Mouse (Mus musculus) hindbrain, embryonic 16.5 days (tissue): ENCODE data around the gene Grk6. TPM values are rescaled to one million over a fixed set of nuclear protein-coding genes. Genes with fewer than 3 reads are reported as not detected.
A peak's percentile ranks its signal among the peaks of the same experiment; 100 is the strongest.

Source experiments
- ATAC-seq: fragments of 200-750 bp; cut with Nextera tagmentation; 2 replicates; pipeline ENCODE4 v1.8.0; 2017; ENCODE audit warnings: moderate TSS enrichment, moderate library complexity
- H3K27ac ChIP-seq: fragments of 300-500 bp; sonication (generic); 2 replicates; pipeline ENCODE4 v1.5.1; 2014; ENCODE audit warnings: low read depth, mild to moderate bottlenecking, control low read depth, low read length, moderate library complexity
- H3K27me3 ChIP-seq: fragments of 300-500 bp; sonication (generic); replicated peaks from 2 replicates; pipeline ENCODE4 v1.6.1; 2014; ENCODE audit warnings: low read length; ENCODE audit not compliant: control insufficient read depth, insufficient read depth
- H3K36me3 ChIP-seq: fragments of 300-500 bp; sonication (generic); 2 replicates; pipeline ENCODE4 v1.6.1; 2014; ENCODE audit warnings: mild to moderate bottlenecking, low read length, moderate library complexity, mixed read lengths; ENCODE audit not compliant: control insufficient read depth, insufficient read depth
- H3K4me1 ChIP-seq: fragments of 300-500 bp; sonication (generic); 2 replicates; pipeline ENCODE4 v1.6.1; 2014; ENCODE audit warnings: low read depth, low read length; ENCODE audit not compliant: control insufficient read depth, insufficient read depth
- H3K4me2 ChIP-seq: fragments of 300-500 bp; sonication (generic); 2 replicates; pipeline ENCODE4 v1.6.1; 2014; ENCODE audit warnings: mild to moderate bottlenecking, low read length, control low read depth, moderate library complexity
- H3K4me3 ChIP-seq: fragments of 300-500 bp; sonication (generic); 2 replicates; pipeline ENCODE4 v1.5.1; 2014; ENCODE audit warnings: mild to moderate bottlenecking, low read length, control low read depth, moderate library complexity
- H3K9ac ChIP-seq: fragments of 300-500 bp; sonication (generic); 2 replicates; pipeline ENCODE4 v1.6.1; 2014; ENCODE audit warnings: low read depth, mild to moderate bottlenecking, control low read depth, low read length, moderate library complexity
- H3K9me3 ChIP-seq: fragments of 300-500 bp; sonication (generic); 2 replicates; pipeline ENCODE4 v1.6.1; 2014; ENCODE audit warnings: mild to moderate bottlenecking, low read length, moderate library complexity; ENCODE audit not compliant: control insufficient read depth
- WGBS: fragments of 180-500 bp; shearing (Covaris S2); extraction: QIAGEN DNeasy Blood & Tissue Kit; methylation state at CpG from one replicate; pipeline ENCODE4 v1.1.7; 2014; 5-methylcytosine and 5-hydroxymethylcytosine counted together
- polyA plus RNA-seq: library from polyadenylated mRNA; unstranded; fragments of >200 nt; fragmentation: Nextera tagmentation; extraction: Ambion mirVana; gene quantifications from 2 replicates; pipeline ENCODE4 v1.2.1, GENCODE M21; 2015

The Grk6 gene
- polyA plus RNA-seq, 1 experiment from 2014 or later: 15.8 TPM

- peak overlapping the region; percentile 99 for H3K4me2 ChIP-seq
- no peaks in the 10 kb centered on the region for H3K27me3 ChIP-seq
- ATAC-seq: peak; percentile 32; the same call in 1 of the 2 replicates
- H3K27ac ChIP-seq: peak overlapping the region; percentile 84
- H3K9me3 ChIP-seq: no peaks in the 10 kb centered on the region
- peaks cover 91% of the 10 kb centered on the region for H3K4me1 ChIP-seq
- H3K36me3 ChIP-seq: peaks cover 12% of the 10 kb centered on the region
- H3K4me3 ChIP-seq: no peak overlapping the region
- 29% methylated on average over 9 of the region's 9 CpGs for WGBS
- peak overlapping the region; percentile 82 for H3K9ac ChIP-seq
Observed at GRCm38 (mm10) chr13:55470372-55470771, 25.5 kb downstream of the Grk6 start.

GRCm38 (mm10) chr13:55471156-55471818 lies 26.4 kb downstream of the Grk6 start:
- 2% methylated on average over 41 of the region's 54 CpGs for WGBS
- peaks cover 86% of the 10 kb centered on the region for H3K4me1 ChIP-seq
- H3K36me3 ChIP-seq: peaks cover 21% of the 10 kb centered on the region
- peak overlapping the region; percentile 57 for H3K4me3 ChIP-seq
- H3K9me3 ChIP-seq: no peaks in the 10 kb centered on the region
- H3K27ac ChIP-seq: peak overlapping the region; percentile 84
- H3K4me2 ChIP-seq: peak overlapping the region; percentile 99
- H3K27me3 ChIP-seq: no peaks in the 10 kb centered on the region
- peak; percentile 63 for ATAC-seq
- H3K9ac ChIP-seq: peak overlapping the region; percentile 82

- Histone ChIP-seq H3K4me2 (peak overlapping the region; percentile 99), H3K4me3 (peak overlapping the region; percentile 57), H3K4me1 (peaks cover 81% of the 10 kb centered on the region), H3K9ac (peak overlapping the region; percentile 82), H3K27me3 (no peaks in the 10 kb centered on the region), H3K9me3 (no peaks in the 10 kb centered on the region), H3K27ac (peak overlapping the region; percentile 84), H3K36me3 (peaks cover 24% of the 10 kb centered on the region)
- ATAC-seq: peak; percentile 18
- 0% methylated on average over 15 of the region's 31 CpGs for WGBS
Observed at GRCm38 (mm10) chr13:55471819-55472131, 26.9 kb downstream of the Grk6 start.

GRCm38 (mm10) chr13:55472132-55473022 lies 27.5 kb downstream of the Grk6 start:
- Histone ChIP-seq H3K36me3 (peaks cover 30% of the 10 kb centered on the region), H3K4me1 (peaks cover 75% of the 10 kb centered on the region), H3K27me3 (no peaks in the 10 kb centered on the region), H3K4me3 (peak overlapping the region; percentile 57), H3K9me3 (no peaks in the 10 kb centered on the region), H3K9ac (peak overlapping the region; percentile 82), H3K27ac (peak overlapping the region; percentile 84), H3K4me2 (peak overlapping the region; percentile 99)
- WGBS: under 1% methylated on average over 69 of the region's 103 CpGs
- ATAC-seq: peak; percentile 43

- 18% methylated on average over 18 of the region's 18 CpGs for WGBS
- Histone ChIP-seq H3K36me3 (peaks cover 36% of the 10 kb centered on the region), H3K9ac (peak overlapping the region; percentile 82), H3K27me3 (no peaks in the 10 kb centered on the region), H3K9me3 (no peaks in the 10 kb centered on the region), H3K4me2 (peak overlapping the region; percentile 99), H3K27ac (peak overlapping the region; percentile 84), H3K4me1 (peaks cover 66% of the 10 kb centered on the region), H3K4me3 (peak overlapping the region; percentile 57)
- ATAC-seq: no peak
Observed at GRCm38 (mm10) chr13:55473076-55473831, 28.4 kb downstream of the Grk6 start.

- no peak overlapping the region for H3K4me3 ChIP-seq
- peak overlapping the region; percentile 60; the same call in 1 of the 2 replicates for H3K27ac ChIP-seq
- H3K27me3 ChIP-seq: no peaks in the 10 kb centered on the region
- ATAC-seq: no peak
- H3K4me1 ChIP-seq: peaks cover 62% of the 10 kb centered on the region
- no peaks in the 10 kb centered on the region for H3K9me3 ChIP-seq
- WGBS: 39% methylated on average over 10 of the region's 11 CpGs
- peaks cover 38% of the 10 kb centered on the region for H3K36me3 ChIP-seq
- H3K4me2 ChIP-seq: no peak overlapping the region
- H3K9ac ChIP-seq: peak overlapping the region; percentile 47; the same call in 1 of the 2 replicates
Observed at GRCm38 (mm10) chr13:55473961-55474360, 29.1 kb downstream of the Grk6 start.

- Histone ChIP-seq H3K36me3 (peaks cover 45% of the 10 kb centered on the region), H3K27ac (peak overlapping the region; percentile 58)
- WGBS: 17% methylated on average over 5 of the region's 5 CpGs
Observed at GRCm38 (mm10) chr13:55474621-55475069, 29.8 kb downstream of the Grk6 start.

GRCm38 (mm10) chr13:55475750-55476149 lies 30.9 kb downstream of the Grk6 start:
- no peak overlapping the region for H3K4me2 ChIP-seq
- H3K9me3 ChIP-seq: no peaks in the 10 kb centered on the region
- no peak overlapping the region for H3K4me3 ChIP-seq
- no peaks in the 10 kb centered on the region for H3K27me3 ChIP-seq
- ATAC-seq: no peak
- no peak overlapping the region for H3K9ac ChIP-seq
- peaks cover 56% of the 10 kb centered on the region for H3K36me3 ChIP-seq
- H3K27ac ChIP-seq: no peak overlapping the region
- H3K4me1 ChIP-seq: peaks cover 45% of the 10 kb centered on the region
- 88% methylated on average over 5 of the region's 5 CpGs for WGBS

More at GRCm38 (mm10) chr13:55474621-55475069, 29.8 kb downstream of the Grk6 start:
- no peaks in the 10 kb centered on the region for H3K27me3 ChIP-seq
- no peak; the same call in 1 of the 2 replicates for ATAC-seq
- no peaks in the 10 kb centered on the region for H3K9me3 ChIP-seq
- peaks cover 55% of the 10 kb centered on the region for H3K4me1 ChIP-seq
- 0 out of 2 replicates have a peak overlapping the region, but pooled peaks have one; percentile 32 for H3K9ac ChIP-seq
- H3K4me3 ChIP-seq: no peak overlapping the region
- H3K4me2 ChIP-seq: no peak overlapping the region
